Mouse (Mus musculus) kidney, adult 9 months (tissue): ENCODE measurements around the gene Fyttd1.

Experiments used
- DNase-seq: peaks from one replicate; pipeline ENCODE4 v3.0.0; 2022

Gene Fyttd1

DNA sequence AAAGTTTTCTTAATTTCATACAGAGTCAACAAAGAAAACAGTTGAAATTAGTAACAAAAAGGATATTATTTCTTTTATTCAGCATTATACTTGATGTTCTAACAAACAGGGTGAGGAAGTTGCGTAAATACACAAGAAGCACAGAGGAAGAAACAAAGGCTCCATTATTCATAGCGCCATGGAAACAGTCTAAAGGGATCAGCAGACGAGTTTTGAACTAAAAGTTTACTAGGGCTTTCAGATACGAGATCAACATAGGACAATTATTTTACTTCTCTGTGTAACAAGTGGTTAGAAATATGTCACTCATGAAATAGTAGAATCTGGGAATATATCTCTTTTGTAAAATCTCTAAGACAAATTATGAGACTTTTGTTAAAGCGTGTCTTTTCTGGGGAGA is 68.1 kb downstream of the Fyttd1 start:
- no peak for DNase-seq

- DNase-seq = no peak
Measured at GRCm38 (mm10) chr16:32948016-32948415, 70.7 kb downstream of the Fyttd1 start.

- no peak for DNase-seq
Measured at GRCm38 (mm10) chr16:32948656-32949055, 71.4 kb downstream of the Fyttd1 start.

DNA sequence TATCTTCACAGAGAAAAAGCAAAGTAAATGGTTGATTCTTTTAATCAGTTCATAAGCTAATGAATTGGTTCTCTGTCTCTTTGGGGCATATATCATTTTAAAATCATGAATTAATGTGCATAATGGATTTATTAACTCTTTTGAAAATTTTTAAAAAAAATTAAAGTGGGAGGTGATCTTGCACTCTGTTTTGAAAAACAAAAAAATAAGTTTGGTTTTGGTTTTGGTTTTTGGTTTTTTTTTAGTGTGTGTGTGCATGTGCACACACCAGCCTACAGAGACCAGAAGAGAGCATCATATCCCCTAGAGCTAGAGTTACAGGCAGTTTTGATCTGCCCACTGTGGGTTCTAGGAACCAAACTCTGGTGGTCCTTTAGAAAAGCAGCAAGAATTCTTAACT is 72.0 kb downstream of the Fyttd1 start:
- DNase-seq = no peak

GRCm38 (mm10) chr16:32951074-32951473 is 73.8 kb downstream of the Fyttd1 start:
- no peak for DNase-seq

DNA sequence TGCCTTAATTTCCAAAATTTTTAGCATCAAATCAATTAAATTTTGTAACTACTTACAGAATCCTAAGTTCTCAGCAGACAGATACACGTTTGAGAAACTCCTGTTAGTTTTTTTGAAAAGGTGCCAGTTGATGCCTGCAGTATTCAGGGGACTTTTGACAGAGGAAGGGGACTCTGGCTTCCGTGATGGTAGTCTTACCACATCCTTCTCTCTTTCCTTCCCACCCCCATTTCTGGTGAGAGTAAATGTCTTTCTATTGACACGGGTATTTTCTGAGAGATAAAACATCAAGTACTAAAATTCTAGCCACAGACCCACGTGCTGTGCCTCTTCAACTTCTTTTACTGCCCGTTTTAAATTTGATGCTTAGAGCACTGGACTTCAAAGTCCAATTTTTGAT is 76.5 kb downstream of the Fyttd1 start:
- no peak for DNase-seq

- no peak for DNase-seq
Measured at GRCm38 (mm10) chr16:32954304-32954703, 77.0 kb downstream of the Fyttd1 start.

DNA sequence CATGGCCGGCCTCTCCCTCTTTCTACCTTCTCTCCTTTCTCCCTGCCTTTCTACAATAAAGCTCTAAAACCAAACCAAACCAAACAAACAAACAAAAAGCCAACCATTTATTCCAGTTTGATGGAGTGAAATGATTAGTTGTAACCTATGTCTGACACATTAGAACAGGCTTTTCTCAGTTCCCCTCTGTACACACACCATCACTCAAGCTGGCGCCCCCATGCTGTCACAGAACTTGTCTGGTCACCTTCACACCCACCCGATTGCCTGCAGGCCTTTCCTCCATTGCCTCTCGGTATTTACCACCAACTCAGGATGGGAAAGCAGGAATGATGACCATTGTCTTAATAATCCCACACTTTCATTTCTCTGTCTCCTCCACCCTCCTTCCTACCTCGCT is 79.6 kb downstream of the Fyttd1 start:
- no peak for DNase-seq
